Mouse (Mus musculus) retina, postnatal 7 days (tissue): Measurements from ENCODE around the gene Eif2ak3.
A peak's percentile ranks its signal among the peaks of the same experiment; 100 is the strongest.

Source experiments
- DNase-seq: peaks from one replicate; pipeline ENCODE4 v3.0.0-alpha.2; 2012; ENCODE audit warnings: low read depth, low spot score

The Eif2ak3 gene

DNA sequence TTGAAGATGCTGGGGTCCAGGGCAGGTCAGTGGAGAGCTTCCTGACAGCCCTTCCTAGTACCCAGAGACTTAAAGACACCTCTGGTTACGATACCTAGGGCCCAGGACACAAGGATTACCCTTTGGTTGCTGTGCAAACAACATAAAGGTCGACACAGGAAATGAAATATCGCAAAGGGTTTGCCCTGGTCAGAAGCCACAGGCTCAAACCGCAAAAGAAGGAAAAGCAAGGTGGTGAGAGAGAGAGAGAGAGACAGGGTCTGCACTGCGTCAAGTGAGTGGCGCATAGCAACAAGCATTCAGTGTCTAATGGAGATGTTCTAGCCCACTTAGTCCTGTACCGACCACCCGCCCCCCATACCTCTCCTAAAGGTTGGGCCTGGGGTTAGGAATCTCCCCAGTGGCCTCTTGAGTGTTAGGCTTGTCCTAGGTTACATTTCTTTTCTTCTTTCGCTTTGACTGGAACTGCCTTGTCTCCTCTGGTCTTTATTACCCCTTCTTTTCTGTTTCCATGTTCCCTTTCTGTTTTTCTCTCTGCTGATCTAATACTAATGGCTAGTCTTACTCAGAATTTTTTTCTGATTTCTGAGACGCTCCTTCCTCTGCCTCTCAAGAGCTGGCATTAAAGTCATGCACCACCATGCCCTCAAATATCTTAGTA is 13.0 kb upstream of the Eif2ak3 start:
- no peak for DNase-seq

DNA sequence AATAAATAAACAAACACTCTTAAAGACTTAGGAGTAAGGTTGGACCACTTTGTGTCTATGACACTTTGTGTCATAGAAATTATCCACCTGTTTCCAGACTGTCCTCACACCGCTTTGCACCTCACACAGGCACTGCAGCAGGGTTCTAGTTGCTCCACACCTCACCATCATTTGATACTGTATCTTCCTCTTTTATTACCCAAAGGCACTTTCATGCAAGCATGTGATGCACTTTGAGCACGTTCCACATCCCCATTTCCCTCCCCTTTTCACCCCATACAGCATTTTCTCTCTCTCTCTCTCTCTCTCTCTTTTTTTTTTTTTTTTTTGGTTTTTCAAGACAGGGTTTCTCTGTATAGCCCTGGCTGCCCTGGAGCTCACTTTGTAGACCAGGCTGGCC is 7.0 kb upstream of the Eif2ak3 start:
- DNase-seq = no peak

DNA sequence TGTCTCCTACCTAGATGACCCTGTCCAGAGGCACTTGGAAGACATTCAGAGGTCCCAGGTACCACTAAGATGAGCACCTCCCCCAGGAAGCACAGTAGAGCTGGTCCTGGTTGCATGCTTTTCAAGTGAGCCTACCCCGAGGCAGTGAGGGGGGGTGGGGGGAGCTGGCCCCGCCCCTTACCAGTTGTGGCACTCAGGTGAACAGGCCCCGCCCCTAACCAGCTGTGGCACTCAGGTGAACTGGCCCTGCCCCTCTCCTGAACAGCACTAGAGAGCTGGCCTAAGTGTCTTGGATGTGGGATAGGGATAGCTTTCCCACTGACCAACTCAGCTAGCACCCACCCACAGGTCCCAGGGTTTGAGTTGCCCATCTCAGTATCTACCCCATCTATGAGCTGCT is 5.8 kb upstream of the Eif2ak3 start:
- DNase-seq = no peak

DNA sequence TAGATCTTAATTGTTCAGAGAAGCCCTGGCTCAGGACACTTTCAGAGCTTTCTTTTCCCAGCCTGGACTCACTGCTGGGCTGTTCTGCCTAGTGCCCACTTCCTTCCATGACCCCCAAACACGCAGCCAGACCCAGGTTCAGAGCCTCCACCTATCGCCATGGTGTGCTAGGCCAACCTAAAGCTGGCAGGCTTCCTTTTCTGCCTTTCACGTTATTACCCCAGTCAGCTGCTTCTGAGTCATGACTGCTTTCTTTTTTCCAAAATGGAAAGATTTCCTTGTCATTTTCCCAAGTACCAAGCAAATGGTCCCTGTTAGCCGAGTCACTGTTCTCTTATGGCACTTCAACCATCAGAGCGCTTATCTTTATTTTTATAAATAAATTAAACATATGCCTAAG is 4.0 kb upstream of the Eif2ak3 start:
- DNase-seq = no peak

DNA sequence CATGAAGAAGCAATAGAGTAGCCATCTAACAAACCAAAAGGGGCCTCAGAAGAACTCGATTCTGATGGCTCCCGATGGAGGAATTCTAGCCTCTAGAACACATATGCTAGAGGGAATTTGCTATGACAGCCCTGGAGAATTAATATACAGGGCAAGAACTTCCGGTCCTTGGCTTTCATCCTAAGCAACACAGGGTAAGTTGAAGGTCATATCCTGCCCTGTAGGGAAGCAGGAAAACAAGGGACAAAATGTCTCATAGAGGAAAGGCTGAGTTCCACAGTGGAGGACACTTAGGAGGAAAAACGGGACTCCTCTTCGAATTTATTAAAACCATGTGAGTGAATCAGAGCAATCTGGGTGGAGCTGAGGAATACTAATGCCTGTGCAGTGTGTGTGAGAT is 1.3 kb upstream of the Eif2ak3 start:
- DNase-seq = no peak

DNA sequence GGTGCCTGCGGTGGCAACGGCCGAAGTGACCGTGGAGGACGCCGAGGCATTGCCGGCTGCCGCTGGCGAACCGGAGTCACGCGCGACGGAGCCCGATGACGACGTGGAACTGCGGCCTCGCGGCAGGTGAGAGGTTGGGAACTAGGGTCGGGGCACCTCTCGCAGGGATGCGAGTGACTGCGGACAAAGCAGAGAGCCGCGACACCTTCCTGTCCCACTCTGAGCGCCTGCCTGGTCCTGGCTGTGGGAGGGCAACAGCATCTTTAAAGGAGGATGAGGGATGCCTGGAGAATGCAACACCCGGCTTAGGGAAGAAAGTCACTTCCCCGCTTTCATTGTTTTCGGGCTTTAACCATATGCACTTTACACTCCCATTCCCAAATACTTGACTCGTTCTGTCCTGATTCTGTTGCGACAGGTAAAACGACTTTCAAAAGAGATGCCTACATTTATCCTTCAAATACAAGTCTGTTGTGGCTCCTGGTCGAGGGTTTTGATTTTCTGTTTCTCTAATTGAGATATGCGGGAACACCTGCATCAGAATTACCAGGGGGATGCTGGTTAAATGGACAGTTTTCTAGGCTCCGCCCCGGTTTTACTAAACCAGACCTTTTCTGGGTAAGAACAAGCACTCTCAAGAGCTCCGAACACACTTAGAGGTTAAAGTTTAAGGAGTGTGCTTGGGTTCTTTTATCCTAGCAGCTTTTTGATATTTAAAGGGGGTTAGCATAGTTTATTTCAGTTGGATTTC is 756 bp downstream of the Eif2ak3 start:
- DNase-seq = no peak

- DNase-seq = no peak
Observed at GRCm38 (mm10) chr6:70847386-70847785, 3.1 kb downstream of the Eif2ak3 start.

- DNase-seq = no peak
Observed at GRCm38 (mm10) chr6:70853371-70853770, 9.1 kb downstream of the Eif2ak3 start.

DNA sequence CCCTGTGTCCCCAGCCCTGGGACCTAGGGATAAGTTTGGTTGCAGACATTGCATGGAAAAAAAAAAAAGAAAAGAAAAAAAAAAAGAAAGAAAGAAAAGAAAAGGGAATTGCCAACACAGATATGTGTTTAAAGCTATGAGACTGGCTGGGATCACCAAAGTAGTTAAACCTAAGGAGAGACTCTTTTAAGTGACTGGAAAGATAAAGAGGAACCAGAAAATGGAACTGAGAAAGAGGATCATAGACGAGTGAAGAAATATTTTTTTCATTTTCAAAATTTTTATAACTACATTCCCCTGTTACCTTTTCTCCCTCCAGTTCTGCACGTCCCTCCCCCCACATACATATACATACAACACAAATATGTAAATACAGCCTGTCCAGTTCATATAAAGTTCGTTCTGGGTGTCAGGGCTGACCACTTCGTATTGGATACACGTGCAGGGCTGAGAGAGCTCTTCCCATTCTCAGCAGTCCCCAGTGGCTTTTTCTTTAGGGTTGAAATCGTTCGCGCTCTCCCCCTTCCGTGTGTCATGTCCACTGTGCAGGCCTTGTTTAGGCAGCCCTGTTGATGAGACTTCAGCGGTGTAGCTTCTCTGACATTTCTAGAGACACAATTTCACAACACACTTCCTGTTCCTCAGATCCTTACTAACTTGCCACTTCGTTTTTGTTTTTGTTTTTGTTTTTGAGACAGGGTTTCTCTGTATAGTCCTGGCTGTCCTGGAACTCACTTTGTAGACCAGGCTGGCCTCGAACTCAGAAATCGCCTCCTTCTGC is 11.4 kb downstream of the Eif2ak3 start:
- no peak for DNase-seq

DNA sequence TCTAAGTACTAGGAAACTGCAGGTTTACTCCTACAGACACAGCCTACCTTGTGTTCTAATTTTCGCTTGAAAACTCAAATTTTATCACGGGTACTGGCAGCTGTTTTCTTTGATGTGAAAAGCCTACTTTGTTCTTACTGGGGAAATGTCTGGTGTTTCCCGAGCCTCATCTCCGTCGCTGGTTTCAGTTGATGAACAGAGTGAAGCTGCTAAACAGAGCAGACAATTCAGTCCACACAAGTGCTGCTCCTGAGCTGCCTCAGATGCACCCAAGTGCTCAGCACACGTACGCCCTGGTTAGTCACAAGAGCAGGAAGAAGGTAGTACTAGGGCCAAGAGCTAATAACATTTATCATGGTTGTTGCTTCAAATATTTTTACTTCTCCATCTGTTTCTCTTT is 18.4 kb downstream of the Eif2ak3 start:
- no peak for DNase-seq

DNA sequence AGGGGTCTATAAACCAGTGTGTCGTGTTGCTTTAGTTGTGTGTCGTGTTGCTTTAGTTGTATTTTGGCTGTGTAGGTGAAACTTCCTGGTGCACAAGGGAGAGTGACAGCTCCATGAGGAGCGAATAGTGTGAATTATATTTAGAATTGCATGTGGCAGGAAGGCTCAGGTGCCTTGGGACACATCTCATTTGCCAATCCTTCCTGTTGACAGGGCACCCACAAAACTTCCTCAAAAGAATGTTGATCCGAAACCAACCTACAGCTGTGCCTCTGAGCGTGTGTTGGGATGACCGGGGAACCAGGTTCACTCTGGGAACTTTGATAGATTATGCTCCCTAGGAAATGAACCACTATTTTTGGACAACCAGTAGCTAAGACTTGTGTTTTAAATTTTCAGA is 20.0 kb downstream of the Eif2ak3 start:
- no peak for DNase-seq

GRCm38 (mm10) chr6:70866761-70867160 is 22.4 kb downstream of the Eif2ak3 start:
- no peak for DNase-seq

DNA sequence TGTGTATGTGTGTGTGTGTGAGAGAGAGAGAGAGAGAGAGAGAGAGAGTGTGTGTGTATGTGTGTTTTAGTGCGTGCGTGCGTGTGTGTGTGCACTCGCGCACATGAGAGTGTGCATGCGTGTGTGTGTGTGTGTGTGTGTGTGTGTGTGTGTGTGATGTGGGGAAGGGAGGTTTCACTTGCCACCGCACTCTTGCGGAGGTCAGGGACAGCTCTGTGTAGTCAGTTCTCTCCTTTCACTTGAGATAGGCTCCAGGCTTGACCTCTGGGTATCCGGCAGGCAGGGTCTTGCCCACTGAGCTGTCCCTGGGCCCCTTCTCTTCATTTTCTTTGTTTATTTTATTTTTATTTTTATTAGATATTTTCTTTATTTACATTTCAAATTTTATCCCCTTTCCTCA is 23.0 kb downstream of the Eif2ak3 start:
- no peak for DNase-seq

DNA sequence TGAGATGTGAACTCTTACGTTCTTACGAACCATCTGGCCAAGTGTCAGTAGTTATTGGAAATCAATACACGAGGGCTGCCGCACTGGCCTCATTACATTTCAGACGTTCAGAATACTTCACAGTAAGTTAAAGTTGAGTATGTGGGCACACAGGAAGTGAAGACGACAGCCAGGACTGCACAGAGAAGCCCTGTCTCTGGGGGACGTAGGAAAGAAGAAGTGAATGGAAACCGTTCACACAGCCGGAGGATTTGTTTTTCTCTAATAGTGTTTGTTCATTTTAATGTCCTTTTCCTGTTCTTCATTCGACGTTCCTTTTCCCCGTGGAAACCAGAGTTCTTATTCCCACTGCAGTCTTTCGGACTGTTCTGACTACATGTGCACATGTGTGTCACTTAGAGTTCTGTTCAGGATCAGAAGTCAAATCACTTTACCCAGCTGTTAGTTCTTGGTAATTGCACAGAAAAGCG is 27.2 kb downstream of the Eif2ak3 start:
- no peak for DNase-seq

- peak; percentile 24 for DNase-seq
Observed at GRCm38 (mm10) chr6:70872128-70872527, 27.8 kb downstream of the Eif2ak3 start.

GRCm38 (mm10) chr6:70872570-70872969 is 28.3 kb downstream of the Eif2ak3 start:
- no peak for DNase-seq

DNA sequence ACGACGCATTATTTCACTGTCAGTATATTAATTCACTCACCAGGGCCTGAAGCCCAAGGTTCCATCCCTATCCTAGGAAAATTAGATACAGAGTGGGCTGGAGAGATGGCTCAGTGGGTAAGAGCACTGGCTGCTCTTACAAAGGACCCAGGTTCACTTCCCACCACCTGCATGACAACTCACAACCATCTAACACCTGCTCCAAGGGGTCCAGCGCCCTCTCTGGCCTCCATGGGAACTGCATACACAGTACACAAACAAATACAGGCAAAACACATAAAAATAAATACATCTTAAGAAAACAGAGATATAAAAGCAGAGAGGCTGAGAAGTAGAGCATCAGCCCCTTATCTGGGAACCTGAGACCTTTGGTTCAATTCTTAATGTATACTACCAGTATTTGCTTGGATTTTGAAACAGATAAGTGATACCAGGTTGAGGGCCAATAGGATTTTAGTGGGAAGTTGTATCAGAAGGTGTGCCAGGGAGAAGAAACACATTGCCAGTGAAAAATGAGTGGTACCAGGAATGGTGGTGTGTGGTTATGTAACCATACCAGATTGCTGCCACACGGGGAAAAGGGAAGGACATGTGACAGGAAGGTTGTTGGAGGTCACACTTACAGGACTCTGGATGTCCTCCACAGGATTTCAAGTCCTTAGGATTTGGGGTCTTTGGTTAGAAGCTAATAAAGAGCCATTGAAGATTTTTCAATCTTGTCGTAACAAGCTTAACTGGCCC is 29.9 kb downstream of the Eif2ak3 start:
- DNase-seq = peak; percentile 11

- no peak for DNase-seq
Observed at GRCm38 (mm10) chr6:70875017-70875416, 30.7 kb downstream of the Eif2ak3 start.

GRCm38 (mm10) chr6:70880714-70881304 is 36.5 kb downstream of the Eif2ak3 start:
- DNase-seq = peak; percentile 63

DNA sequence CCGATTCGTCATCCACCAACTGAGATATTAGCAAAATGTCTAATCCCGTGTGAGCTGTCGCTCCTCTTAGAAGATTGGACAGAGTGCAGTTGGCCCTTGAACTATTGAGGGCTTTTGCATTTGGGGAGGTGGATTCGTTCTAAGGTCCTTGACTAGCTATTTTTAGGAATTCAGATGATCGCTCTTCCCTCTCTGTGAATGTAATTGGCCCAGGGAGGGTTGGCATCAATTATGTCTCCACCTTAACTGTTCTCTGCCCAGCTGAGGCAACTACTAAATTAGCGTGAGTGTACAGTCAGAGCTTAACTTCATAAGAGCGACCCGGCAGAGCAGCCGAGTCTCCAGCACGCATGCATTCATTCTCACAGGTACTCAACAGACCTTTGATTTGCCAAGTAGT is 43.7 kb downstream of the Eif2ak3 start:
- no peak for DNase-seq

DNA sequence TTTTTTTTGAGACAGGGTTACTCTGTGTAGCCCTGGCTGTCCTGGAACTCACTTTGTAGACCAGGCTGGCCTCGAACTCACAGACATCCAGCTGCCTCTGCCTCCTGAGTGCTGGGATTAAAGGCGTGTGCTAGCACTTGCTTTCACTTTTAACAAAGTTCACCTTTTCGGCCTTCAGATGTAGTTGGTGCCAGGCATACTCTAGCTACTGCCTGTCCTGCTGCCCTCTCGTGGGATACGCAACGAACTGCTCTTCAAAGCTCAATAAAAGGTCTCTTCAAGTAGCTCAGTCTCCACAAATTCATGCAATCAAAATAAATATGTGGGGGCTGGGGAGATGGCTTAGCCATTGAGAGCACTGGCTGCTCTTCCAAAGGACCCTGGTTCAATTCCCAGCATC is 53.9 kb downstream of the Eif2ak3 start:
- DNase-seq = no peak
